Mouse (Mus musculus): ENCODE measurements around the gene Tpst1.
"Not testable (repeated sequence)": the region's sequence is repeated elsewhere in the genome, so short reads cannot be mapped to it uniquely, and the experiment has no call there.

Gene Tpst1

DNA sequence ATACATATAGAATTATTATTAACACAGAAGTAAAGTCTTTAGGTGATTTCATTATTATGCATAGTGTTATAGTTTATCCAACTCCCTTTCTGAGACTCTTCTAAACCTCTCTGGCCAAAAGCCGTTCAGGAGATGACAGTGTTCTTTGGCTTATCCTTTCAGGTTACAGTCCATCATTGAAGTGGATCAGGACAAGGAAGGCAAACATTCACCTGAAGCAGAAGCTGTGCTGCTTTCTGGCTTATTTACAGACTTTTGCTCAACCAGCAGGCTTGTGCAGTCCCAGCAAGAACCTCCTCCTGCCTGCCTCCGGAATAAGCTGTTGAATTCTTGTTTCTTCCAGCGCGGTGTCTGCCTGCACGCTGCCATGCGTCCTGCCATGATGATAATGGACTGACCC, at the start of gene Tpst1:
Gene Tpst1, plus strand, starts transcription at position 301 of the 400 bp plus-strand sequence.
- DNase-seq (ENCODE audit: low spot score in 2 of 2): no peak

DNA sequence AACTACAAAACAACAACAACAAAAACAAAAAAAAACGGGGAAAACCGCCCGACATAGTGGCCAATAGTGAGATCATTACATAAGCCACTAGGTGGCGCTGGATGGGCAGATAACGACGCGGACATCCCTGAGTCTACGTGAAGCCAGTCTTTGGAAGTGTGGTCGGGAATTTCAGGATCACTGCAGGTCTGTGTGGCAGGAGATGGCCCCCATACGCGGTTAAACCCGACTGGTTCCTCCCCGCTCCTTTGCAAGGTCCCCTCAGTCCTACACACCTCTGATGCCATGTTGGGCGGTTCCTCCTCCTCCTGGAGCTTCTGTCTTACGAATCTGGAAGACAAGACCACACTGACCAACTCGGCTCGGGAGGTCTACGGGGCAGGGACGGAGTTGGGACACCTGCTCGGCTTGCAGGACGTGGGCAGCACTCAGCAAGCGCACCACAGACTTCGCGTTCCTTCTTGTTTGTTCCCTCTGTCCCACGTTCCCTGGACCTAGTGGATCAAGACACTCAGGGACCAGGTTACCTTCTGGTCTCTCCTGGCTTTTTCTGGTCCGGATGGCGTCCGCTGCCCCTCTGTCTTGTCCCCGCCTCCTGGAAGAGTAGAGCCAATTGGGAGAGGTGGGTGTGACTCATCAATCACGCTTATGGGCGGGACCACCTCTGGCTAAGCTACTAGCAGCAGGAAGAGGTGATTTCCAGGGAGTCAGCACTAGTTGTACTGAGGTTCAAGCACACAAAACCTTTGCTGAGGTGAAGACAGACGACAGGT, 49.2 kb upstream of the Tpst1 start:
- peak; percentile 39 to 55 for DNase-seq (ENCODE audit: low spot score in 2 of 2)

DNA sequence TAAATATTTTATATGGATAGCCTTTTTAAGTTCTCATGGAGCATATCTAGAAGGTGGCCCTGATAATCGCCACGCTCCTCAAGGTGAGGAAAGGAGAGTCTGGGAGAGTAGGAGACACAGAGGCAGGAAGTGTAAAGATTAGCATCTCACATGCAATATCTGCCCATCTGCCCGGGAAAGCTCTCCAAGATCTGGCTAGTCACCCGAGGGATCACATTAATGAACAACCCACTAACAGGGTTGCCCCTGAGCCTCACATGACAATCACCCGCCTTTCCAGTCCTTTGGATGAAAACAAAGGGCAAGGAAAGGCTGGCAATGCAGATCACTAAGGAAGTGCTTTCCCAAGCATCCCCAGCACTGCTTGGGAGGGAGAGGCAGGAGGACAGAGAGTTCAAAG, 46.0 kb upstream of the Tpst1 start:
- DNase-seq (ENCODE audit: low spot score in 2 of 2): no peak

DNA sequence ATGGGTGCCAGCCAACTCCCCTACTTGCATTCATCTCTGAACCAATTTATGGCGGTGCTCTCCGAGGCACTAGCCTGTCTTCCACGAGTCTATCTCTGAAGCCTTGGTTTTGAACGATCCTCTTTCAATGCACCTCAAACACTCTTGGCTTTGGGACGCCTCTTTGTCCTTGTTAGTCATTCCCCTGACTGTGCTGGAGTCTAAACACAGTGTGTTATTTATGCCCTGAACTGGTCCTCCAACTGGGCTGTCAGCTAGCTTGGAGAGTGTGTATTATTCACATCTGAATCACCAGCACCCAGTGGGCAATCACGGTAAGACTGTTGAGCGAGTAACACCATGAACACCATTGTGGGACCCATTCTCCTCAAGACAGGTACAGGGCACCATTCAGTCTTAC, 45.4 kb upstream of the Tpst1 start:
- DNase-seq (ENCODE audit: low spot score in 2 of 2): no peak

DNA sequence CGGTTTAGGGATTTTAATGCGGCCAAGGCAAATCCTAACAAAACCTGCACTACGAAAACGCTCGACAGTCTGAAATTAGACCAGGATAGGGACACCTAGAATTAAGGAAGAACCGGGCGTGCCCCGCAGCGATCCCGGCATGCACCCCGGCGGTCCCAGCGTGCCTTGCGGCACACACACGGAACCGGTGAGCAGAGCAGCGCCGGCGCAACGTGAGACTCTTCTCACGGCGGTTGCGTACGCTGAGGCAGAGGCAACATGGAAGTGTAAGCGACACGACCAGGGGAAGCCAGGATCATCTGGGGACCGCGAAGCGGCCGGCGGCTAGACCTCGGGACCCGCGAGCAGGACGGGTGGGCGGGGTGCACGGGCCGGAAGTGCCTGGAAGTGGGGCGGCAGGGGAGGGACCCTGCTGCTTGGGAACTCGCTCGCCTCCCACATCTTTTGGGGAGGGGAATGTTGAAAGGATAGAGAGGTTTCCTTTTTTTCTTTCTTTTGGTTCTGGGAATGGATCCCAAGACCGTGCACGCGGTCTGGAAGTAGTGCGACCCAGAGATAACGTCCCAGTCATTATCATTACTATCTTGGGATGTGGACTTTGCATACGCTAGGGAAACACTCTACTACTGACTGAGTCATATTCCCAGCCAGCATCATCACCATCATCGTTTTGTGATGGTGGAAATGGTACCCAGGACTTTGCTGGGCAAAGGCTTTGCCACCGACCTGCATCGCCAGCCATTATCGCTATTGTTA, 43.8 kb upstream of the Tpst1 start, which contains the start of the genes Asl and Crcp:
Gene Asl, minus strand, starts transcription at position 106 of the 756 bp plus-strand sequence.
Gene Crcp, plus strand, starts transcription at position 149 of the 756 bp plus-strand sequence.
- peak; percentile 78 to 82 for DNase-seq (ENCODE audit: low spot score in 2 of 2)

DNA sequence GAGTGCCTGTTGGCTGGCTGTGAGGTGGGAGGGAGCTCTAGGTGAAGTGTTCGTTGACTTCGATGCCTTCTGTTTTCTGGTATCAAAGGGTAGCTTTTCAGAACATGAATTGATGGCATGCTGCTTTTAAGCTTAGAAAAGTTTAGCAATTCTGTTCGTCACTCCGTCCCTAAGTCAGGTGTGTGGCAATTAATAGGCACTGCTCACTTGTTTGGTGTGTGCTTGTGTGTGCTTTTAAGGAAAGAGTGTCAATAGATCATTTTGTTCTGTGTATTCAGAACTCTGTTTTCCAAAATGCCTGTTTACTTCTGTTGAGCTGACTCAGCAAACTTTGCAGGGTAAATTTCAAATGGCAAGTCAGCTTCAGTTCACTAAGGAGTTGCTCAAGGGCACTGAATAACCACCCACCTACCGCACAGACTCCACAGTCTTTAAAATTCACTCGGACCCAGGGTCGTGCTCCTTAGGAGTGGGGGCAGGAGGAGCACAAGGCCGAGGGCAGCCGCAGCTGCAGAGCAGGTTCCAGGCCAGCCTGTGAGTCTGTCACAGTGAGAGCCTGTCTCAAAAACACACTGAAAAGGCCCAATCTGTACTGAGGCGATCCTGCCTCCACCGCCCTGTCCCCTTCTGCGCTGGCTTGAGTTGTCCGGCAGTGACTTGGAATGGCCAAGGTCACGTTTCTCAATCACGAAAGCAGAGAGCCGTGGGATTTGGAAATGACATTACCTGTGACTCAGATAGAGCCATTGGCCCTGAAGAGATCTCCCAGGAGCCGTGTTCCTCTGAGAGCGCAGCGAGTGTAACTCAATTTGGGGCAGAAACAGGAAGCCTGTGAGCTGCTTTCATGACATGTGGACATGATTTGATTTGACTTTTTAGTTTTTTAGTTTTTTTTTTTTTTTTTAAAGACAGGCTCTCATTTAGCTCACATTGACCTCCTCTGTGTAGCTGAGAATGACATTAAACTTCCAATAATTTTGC, 41.4 kb upstream of the Tpst1 start:
- no peak for DNase-seq (ENCODE audit: low spot score in 2 of 2)

DNA sequence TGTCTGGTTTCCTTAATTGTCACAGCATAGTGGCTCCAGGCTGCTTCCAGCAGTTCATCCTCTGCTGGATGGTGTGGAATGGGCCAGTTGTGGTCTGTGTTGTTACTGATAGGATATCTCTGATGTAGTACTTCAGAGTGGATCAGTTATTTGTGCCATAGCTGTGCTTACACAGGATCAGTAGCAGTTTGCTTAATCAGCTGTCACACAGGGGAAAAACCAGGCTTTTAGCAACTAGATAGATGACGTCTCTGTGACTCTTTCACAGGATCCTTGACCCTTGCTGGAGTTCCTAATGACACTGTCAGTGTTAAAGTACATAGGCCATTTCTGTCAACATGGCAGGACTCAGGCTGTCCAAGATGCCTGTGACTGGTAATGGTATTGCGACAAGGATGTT, 39.3 kb upstream of the Tpst1 start:
- DNase-seq (ENCODE audit: low spot score in 2 of 2): no peak

DNA sequence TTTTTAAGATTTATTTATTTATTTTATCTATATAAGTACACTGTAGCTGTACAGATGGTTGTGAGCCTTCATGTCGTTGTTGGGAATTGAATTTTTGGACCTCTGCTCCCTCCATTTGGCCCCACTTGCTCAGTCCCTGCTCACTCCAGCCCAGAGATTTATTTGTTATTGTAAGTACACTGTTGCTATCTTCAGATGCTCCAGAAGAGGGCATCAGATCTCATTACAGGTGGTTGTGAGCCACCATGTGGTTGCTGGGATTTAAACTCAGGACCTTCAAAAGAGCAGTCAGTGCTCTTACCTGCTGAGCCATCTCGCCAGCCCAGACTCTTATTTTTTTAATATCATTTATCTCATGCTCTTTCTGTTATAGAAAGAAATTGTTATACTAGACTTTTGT, 36.8 kb upstream of the Tpst1 start:
- not testable (repeated sequence) for DNase-seq (ENCODE audit: low spot score in 2 of 2)

DNA sequence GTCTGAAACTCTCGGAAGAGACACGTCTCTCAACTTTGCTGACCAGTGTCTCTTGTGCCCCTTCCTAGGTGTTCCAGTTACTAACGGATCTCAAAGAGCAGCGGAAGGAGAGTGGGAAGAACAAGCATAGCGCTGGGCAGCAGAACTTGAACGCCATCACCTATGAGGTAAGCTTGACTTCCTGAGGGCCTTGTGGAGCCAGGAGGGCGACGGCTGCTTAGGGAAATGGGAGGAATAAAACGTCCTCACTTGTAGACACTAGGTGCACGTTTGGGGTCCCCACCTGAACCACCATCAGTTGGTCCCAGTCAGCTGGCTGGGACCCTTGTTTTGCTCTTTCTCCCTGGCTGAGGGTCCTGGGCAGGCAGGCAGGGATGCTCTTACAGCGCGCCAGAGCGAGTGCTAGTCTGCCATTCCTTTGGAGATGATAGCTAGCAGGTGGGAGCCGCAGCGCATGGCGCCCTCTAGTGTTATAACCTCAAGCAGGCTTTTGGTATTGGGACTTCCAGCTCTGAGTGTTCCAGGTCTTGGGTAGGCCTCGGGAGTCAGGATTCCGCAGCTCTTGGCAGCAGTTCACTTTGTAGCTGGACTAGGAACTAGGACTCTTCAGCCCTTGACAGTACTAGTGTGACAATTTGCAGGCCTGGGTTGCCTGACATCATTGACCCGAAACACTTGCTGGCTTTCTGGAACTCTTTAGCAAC, 35.2 kb upstream of the Tpst1 start:
- peak in 1 of 2 experiments; percentile 30 for DNase-seq (ENCODE audit: low spot score in 2 of 2)

DNA sequence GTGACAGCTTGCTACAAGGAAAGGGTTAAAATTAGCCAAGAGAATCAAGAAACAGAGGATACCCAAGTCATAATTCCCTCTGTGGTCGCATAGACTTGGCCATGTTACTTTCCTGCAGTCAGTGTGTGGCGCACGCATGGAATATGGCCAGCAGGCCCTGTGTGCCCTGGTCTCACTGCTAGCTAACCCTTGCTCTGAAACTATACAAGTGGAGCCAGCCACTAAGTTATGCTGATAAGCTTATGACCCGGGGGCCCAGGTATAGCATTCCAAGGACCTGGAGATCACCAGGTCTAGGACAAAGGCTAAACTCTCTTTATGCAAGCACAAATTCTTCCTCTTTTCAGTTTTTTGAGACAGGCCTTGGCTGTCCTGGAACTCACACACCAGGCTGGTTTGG, 32.3 kb upstream of the Tpst1 start:
- no peak for DNase-seq (ENCODE audit: low spot score in 2 of 2)

DNA sequence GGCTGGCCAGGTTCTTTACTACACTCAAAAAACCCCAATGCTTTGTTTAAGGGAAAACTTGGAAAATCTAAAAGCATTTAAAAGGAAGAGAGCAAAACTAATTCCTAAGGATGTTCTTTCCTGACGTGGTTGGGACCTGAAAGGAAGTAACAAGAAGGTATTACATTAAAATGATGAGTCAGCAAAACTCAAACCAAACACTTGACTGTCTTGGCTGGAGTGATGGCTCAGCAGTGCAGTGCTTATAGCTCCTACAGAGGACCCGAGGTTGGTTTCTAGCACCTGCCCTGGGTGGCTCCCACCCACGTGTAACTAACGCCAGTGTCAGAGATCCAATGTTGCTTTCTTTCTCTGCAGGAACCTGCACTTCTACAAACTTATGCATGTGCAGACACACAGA, 31.9 kb upstream of the Tpst1 start:
- no peak for DNase-seq (ENCODE audit: low spot score in 2 of 2)

DNA sequence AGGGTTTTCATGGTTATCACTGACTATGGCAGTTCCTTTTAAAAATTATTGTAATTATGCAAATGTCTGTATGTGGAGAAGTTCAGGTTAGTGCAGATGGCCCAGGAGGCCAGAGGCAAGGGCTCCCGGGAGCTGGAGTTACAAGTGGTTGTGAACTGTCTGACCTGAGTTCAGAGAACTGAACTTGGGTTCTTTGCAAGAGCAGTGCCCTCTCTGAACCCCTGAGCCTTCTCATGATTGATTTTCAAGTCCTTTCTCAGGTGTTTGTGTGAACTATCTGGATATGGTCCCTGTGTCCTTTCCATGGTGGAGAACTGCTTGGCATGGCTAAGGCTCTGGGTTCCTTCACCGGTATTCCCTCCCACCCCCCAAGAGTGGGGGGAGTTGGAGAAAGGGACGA, 29.4 kb upstream of the Tpst1 start:
- no peak for DNase-seq (ENCODE audit: low spot score in 2 of 2)

DNA sequence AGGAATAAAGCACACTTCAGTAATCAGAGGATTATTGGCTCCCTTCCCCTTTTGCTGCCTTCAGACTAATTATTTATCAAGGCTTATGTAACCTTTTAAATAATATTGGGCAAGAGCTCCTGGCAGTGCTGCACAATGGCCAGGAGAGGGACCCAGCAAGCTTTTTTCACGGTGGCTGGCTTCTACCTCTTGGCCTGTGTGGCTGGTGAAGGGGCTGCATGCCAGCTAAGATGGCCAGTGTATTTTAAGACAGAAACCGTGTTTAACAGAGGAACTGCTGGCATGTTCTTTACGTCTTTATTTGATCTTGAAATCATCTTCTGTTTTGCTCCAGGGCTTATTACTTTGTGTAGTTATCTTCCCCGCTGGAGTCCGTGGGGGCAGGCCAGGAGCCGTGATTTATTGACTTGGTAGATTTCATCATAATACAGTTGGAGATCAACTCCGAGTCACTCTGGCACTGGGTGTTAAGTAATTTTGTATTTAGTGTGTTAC, 28.9 kb upstream of the Tpst1 start:
- DNase-seq (ENCODE audit: low spot score in 2 of 2): peak in 1 of 2 experiments; percentile 43

DNA sequence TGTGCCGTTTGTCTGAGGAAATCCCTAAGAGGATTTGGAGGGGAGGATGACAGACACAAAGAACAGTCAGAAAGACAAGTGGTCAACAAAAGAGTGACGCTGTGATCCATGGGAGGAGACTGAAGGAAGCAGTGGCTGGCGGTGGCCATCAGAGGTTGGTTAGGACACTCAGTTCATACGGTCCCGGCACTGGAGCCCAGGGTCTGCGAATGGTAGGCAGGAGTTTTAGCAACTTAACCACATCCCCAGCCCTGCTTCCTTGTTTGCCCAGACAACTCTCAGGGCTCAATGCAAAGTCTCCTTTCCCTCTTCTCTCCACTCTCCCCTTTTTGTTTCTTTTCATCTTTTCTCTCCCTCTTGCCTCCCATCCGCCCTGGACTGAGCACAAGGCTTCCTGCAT, 27.0 kb upstream of the Tpst1 start:
- DNase-seq (ENCODE audit: low spot score in 2 of 2): no peak

DNA sequence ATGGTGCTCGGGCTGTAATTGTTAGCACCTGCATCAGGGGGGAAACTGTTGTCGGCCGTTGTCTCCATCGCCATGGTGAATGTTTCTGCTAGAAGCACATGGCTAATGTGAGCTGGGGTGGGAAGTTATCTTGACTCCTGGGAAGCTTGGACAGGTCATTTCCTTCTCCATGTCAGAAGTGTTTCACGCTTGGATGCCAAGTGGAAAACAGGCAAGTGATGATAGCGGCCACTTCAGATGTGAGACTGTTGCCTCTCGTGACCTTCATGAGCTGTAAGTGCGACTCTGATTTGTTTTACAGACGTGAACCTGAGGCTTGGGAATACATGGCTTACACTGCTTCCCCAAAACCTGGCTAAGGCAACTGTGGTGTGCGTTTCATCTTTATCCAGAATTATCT, 26.5 kb upstream of the Tpst1 start:
- no peak for DNase-seq (ENCODE audit: low spot score in 2 of 2)

DNA sequence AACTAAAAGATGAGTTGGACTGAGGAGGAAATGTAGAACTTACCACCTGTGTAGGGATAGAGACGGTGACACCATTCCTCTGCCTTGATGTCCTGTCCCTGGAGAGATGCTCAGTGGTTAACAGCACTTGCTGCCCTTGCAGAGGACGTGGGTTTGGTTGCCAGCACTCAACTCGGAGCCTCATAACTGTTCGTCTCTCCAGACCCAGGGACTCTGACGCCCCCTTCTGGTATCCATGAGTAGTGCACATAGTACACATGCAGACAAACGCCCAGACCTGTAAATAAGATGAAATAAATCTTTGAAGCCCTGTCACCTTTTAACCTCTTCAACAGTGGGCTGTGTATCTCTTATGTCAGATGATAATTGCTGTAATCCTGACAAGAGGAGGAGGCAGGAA, 26.1 kb upstream of the Tpst1 start:
- DNase-seq (ENCODE audit: low spot score in 2 of 2): no peak

DNA sequence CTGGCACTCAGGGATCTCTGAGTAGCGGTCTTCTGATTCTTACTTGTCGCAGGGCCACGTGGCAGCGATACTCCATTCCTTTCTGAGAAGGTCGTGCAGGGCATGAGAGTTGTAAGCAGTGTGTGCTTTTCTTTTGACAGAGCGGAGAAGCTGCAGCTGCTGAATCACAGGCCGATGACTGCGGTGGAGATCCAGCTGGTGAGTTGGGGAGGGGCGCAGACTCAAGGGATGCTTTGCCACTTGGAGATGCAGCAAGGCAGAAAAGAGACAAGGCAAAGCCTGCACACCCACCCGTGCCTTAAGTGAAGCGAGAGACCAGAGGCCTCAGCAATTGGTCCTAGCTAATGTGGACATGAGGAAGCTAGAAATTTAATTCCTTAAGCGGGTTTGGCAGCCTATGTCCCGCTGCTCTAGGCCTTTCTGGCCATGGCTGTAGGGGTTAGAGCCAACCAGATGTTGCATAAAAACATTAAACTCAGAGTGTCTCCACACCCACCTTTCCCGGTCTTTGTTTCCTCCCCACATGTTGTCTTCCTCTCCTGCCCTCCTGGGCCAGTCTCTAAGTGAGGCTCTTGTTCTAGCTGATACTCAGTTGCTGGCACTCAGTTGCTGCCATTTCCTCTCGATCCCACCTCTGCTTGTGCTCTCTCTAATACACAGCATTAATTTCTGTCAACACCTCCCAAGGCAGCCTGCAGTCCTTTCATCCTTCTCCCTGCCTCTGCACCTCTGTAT, 24.2 kb upstream of the Tpst1 start:
- no peak for DNase-seq (ENCODE audit: low spot score in 2 of 2)

DNA sequence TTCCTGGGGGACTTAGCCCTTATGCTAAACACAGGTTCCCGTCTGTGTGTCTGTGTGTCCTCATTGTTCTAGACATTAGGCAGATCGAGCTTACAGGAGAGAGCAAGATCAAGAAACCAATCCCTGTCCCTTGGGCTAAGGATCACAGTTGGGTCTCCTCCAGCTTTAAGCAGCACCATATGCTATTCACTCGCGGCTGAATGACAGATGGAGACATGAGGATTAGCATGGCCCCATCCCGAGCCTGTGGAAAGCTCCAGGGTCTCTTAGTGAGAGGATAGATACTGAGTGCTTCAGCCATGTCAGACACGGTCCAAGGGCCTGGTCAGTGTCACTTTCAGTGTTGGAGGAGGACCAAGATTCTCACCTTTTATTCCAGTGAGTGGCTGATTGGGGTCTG, 22.7 kb upstream of the Tpst1 start:
- DNase-seq (ENCODE audit: low spot score in 2 of 2): no peak

DNA sequence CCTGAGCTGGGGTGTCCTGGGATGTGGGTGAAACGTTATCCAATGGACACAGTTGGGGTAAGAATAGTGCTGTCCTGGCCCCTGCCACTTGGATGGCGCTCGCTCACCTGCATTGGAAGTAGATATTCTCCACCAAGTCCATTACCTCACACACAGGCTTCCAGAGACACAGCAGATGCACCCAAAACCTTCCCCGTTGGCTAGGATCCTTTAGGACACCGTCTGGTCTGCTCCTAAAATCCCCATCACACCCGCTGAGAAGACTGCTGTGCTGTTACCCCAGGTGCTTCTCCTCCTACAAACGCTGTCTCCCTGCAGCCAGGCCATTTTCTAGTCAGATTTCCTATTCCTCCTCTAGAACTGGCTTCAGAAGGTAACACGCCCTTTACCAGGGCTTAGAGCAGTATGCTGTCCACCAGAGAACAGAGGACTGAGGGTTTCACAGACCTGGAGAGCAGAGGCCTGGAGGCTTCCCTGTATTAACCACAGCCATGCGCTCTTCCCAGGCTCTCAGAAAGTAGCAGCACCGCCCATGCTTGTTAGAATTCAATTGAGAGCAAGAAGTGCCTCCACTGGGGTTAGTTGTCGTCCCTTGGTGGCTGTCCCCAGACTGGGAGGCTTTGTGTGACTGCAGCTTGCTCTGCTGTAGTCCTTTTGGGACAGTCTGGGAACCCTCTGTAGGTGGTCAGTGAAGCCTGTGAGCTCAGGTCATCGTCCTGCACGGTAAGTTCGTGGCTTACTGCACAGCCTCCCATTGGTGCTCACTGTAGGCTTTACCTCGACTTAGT, 21.9 kb upstream of the Tpst1 start:
- no peak for DNase-seq (ENCODE audit: low spot score in 2 of 2)

DNA sequence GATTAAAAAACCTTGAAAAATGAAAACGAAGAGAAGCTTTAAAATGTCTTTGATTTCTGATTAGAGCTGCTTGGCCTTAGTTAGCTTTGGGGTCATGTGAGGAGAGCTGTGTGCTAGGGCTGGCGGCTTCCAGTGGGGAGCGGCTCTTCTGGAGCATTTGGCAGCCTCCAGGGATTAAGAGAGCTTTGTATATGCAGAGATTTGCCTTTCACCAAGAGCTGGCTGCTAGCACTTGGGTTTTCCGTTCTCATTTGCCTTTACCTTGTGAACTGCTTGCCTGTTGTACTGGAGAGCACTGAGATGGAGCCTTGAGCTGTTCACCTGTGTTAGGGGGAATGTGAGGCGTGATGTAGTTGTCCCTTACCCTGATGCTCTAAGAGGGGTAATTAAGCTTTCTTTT, 20.6 kb upstream of the Tpst1 start:
- no peak for DNase-seq (ENCODE audit: low spot score in 2 of 2)
